Mouse (Mus musculus) c-Kit-positive CD71-negative TER-119-negative erythroid progenitor cells, embryonic 14.5 days (primary cell): ENCODE data around the gene Ispd.

Source experiments
- DNase-seq: peaks from one replicate; pipeline ENCODE4 v3.0.0-alpha.2; 2013; ENCODE audit warnings: low read depth

Gene Ispd

DNA sequence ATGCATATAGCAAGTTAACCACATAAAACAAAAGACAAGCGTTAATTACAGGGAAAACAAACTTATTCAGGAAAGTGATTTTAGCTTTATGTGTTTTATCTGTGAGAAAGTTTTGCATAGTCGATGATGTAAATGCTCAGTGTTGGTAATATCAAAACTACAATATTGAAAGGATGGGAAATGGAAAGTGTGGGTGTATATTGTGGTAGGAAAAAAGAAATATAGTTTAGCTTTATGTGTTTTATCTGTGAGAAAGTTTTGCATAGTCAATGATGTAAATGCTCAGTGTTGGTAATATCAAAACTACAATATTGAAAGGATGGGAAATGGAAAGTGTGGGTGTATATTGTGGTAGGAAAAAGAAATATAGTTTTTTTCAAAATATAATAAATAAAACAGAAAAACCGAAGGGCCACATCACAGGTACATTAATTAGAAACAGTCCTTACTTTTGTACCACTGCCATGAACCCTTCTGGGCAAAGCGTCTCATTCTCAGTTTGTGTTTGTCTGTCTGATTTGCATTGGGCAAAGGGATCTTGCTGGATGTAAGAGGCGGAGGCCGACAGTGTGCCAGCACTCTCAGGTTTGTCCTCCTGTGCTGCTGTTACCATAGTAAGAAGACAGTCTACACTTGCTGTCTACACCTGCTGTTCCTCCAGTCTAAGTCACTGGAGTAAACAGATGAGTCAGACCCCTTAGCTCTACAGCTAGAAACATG, 87.2 kb downstream of the Ispd start:
- no peak for DNase-seq

DNA sequence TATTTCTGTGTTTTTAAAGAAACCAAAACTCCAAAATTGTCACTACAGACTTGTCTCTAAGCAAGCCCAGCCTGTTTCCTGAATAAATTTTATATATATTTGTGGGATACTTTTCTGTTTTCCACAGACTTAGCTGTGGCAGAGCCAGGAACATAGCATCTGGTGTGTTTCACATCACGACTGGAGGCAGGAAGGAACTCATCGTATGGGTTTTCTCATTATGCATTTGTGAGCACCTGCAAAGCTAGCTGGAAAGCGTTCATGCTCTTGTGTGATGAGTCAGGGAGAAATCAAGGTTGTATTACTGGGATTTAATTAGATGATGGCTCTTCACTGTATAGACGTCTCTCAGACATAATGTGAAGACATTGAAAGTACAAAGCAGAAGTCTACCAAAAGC, 90.2 kb downstream of the Ispd start:
- DNase-seq, result no peak

DNA sequence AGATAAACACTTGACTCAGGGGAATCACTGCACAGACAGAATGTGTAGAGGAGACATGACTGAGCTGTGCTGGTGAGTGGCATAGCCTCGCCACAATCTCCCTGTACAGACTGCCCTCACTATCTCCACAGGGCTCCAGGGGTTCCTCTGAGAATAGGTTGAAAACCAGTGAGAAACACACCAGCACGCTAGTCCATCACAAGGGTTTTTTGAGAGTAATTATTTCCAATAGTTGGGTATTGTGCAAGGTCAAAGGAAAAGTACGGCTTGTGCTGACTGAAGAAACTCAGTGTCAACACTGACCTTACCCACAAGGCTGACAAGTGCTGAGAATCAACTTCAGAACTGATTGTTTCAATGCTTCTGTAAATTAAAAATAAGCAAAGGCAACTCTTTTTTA, 92.9 kb downstream of the Ispd start:
- no peak for DNase-seq

DNA sequence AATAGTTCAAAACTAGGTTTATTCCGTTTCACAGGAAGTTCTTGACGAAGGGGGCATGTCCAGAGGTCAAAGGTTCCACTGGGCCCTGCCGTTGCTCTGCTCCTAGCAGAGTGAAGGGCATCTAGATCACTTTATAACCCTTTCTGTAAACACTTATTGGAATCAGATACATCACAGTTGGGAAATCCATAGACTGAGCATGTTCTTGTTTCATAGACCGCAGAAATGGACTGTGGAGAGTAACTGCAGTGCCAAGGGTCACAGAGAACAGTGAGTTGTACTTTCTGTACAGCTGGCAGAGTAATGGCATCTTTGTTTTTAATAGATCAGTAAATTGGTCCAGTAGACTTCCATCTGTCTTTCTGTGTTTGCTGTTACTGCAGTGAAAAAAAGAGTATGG, 94.0 kb downstream of the Ispd start:
- DNase-seq, result no peak

DNA sequence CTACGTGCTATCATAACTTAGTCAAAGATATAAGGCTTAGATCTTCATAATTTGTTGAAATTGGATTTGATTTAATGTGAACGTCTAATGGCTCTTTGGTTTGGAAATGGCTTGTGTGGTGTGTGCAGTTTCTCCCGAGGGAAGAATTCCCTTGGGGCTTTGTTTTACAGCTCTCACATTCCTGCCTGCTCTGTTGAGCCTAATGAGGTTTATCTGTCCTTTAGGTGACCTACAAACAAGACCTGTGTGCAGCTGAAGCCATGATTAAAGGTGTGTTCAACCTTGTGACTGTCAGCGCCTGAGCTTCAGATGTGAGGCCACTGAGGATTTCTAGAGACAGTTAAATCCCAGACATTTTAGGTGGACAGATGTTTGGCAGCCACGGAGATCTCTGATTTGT, 95.2 kb downstream of the Ispd start:
- DNase-seq, result no peak

DNA sequence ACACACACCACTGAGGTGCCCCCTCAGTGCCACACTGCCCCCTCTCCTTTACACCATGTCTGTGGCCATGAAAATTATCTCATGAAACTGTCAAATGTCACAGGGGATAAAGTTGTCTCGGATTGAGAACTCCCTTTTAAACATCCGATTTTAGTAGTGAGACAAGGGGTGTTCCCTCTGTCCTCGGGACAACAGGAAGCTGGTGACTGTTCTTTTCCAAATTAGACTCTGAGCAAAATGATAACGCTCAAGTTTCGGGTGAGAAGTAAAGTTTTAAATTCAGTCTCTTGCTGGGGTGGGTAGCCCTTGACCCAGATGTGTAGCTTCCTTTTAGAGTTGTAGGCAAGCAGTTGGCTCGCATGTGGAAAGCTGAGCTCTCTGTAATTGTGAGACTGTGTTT, 96.3 kb downstream of the Ispd start:
- DNase-seq, result no peak

DNA sequence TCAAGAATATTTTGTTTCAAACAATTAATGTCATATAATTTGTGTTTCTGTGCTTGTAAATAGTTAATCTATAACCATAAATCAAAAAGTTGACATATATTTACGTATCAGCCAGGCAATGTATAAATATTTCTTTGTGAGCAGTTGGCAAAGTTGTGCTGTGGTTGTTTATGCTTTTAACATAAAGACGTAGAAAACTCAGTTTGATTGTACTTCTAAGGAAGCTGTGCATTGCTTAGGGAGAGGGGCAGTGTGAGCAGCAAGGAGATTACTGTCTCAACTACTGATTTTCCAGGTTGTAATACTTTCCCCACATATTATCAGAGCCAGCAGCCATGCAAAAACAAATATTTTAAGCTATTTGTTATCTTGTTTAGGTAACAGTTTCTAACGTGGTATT, 96.7 kb downstream of the Ispd start:
- no peak for DNase-seq

DNA sequence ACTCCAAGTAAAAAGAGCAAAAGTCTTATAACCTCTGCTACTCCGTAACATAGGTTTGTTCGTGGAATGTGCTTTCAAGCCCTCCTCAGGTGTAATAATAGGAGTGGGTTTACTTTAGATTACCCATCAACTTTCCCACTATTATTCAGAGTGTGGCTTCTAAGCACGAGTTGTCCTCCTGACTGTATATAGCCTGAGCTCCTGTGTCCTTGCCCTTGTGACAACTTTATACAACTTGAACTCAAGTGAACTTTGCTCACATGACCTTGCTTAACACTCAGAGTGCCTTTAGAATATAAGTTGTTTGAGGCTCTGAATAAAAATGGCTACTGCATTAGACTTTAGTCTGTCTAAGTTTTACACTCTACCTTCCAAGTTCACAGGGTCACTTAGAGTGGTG, 100.5 kb downstream of the Ispd start:
- no peak for DNase-seq

DNA sequence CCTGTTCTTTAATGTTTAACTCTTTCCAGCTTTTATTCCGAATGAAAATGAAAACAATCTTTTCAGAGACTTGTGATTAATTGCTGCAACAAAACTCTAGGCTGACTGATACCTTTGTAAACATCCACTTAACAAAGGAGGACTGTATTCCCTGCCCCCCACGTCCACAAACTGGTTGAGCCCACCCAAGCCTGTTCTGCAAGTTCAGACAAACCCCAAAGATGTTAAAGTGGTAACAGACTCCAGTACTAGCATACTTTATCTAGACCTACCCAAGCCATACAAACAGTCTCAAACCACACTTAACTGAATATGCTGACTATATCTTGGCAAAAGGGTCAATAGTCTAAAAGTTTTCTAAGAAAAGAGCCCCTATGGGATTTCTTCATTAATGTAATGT, 102.1 kb downstream of the Ispd start:
- no peak for DNase-seq

DNA sequence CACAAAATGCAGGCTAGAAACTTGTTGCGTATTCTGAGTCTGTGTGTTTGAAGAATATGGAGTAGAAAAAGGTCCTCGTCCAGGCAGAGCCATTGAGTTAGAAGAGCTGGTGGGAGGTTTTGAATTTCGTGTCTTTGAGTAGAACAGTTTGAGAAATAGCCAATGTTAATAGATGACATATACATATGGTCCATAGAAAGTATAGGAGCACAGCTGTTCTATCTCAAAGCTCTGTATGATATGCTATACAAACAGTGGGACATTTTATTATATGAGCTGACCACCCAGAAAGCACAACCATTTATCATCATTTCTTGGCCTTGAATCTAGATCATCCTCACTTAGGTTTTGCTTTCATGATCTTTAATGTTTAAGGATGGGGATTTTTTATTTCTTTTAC, 116.3 kb downstream of the Ispd start:
- DNase-seq, result no peak

DNA sequence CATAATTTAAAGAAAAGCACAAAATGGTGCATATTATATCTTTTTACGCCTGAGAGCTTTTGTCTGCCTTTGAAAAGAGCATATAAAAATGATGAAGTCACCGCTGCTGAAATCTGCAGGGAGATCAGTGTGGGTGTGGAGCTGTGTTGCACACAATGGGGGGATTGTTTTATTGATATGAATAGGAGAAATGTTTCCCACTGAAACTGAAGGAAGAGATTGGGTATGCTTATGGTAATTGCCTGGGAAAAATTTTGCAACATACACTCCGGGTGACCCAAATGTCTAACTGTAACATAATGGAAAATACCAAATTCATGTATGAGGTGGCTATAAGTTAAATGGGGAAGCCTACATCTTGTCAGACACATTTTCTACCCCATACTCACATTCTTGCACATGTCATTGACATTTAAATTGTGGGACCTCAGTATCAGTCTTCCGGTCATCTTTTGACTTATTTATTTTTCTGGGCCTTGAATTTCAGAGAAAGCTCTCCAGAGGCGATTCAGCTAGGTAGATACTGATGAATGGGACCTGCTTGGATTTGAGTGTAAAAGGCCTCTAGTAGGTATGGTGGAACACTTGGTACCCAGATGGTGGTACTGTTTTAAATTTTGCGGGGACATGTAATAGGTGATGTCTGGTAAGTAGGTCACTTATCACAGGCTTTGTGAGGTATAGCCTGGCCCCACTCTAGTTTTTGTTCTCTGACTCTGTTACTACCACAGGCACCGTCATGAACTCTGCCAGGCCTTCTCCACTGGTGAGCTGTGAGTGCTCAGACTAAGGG, 126.1 kb downstream of the Ispd start:
- no peak for DNase-seq

DNA sequence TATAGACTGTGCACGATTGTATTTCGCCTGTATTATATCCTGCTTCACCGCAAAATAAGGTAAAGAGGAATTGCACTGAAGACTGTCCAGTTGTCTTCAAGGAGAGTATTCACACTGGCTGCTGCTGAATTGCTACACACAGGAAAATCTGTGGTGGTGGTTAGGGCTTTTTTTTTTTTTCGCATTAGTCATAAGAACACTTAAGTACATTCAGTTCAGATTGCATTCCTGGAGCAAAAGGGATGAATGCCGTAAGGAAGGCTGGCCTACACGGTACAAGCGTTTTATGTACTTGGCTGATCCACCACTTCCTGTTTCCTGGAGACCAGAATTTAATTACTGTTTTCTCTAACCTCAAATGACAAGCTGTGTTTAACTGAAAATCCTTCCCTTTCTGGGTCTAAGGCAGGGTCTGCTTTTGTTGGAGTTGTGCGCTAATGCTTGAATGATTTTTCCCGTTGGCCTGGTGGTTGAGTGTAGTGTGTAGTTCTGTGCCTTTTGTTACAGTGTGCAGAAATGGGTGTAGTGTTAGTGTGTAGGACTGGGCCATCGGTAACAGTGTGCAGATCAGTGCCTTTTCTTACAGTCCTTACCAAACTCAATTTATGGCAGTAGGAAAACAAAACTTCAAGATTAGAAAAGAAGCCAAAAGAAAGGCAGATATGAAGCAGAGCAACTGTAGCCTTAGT, 128.8 kb downstream of the Ispd start:
- DNase-seq, result no peak

DNA sequence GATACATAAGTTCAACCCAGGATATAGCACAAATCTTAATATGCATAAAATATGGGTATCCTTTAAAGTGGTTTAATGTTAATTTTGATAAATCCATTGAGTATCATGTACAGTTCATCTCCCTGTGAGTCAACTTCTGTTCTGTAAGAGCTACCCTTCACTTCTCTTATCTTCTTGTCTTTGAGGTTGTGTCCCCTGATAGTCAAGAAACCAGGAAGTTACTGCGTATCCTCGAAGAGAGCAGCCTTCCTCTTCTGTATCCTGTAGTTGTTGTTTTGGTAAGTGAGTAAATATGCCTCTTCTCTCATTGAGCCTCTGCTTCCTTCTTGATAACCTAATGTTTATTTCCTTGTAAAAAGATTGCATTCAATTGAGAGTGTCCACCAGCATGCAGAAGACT, 140.5 kb downstream of the Ispd start:
- no peak for DNase-seq

DNA sequence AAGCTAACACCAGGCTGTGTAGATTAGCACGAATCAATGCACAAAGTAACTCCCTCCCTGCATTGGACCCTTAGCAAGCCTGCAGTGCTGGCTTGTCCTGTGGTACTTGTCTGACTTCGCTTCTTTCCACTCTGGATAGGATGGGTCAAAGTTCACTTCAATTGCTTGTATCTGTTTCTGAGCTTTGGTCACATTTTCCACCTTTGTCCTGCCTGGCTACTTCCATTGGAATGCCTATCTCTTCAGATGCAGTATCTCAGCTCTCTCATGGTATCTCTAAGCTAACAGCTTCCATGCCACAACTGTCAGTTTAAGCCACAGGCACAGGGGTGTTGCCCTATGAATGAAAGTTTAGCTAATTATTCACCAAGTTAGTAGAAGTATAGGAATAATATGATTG, 142.3 kb downstream of the Ispd start:
- no peak for DNase-seq

DNA sequence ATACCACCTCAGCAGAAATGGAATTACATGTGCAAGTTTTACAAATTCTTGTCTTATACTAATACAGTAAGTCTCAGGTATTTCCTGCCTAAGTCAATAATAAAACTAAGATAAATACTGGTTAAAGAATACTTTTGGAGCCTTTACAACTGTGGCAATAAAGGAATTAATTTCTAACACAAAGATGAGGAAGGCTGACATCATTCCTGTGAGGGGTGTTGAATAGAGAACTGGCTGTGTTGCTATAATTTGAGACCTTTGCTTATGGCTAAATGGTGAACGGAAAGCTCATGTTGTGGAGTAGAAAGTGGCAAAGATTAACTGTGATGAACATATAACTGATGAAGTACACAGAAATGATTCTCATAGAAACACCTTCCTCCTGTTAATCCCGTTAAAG, 149.7 kb downstream of the Ispd start:
- no peak for DNase-seq

DNA sequence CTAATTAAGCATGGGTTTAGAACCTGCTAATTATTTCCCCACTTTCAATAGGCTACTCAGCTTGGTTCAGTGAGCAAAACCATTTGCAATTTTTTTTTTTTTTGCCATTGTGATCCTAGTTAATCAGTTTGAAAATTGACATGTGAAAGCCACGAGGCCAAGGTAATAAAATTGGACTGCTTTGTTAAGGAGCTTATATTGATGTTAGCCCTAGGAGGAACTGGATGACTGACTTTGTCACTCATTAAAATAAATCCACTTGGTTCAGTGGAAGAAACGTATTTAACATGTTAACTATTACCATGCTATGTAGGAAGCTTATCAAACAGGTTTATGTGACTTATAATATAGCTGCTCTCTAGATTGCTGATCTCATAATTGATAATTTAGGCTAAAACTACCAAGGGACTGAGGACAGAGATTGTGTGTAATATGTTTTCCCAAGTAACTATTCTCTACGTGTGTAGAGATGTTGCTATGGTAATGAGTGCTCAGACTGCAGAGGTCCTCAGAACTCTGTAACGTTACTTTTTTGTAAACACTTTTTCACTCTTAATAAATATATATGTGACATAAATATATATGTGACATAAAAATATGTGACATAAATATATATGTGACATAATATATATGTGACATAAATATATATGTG, 150.3 kb downstream of the Ispd start:
- DNase-seq, result no peak

DNA sequence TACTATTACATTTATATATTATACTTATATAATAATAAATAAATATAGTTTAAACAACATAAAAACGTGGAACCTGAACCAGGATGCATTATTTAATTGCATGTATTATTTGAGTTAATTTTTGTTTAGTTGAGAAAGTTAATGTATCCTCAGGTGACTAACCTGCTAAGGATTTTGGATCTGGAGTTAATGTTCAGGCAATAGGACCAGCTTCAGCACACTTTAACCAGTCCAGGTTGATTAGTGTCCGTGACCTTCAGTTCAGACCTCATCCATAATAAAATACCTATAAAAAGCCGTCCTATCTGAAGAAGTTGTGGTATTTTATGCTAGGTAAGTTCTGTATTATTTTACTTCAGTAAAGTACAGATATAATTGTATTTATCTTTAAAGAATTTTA, 151.3 kb downstream of the Ispd start:
- no peak for DNase-seq

DNA sequence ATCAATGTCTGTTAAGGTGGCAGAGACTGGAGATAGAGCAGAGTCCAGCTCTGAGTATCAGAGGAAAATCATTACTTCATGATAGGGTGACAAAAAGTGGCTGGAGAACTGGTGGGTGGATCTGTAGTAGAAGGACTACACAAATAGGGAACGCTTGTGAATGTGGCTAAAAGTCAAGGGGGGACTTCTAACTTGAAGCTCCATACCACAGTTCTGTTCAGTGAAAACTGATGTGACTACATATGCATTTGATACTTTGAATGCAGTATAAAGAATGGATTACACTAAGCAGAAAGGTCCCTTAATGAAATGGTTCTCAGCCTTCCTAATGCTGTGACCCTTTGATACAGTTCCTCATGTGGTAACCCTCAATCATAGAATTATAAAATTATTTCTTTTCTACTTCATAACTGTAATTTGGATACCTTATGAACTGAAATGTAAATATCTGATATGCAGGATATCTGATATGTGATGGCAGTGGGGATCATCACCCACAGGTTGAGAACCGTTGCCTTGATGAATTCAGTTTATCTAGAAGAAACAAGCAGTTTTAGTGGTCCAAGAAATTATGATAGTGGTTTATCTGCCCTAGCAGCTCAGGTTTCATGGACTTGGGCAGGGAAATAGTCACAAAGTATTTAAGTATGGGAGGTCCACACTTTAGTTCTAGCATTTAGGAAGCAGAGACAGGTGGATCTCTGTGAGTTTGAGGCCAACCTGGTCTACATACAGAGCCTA, 152.1 kb downstream of the Ispd start:
- no peak for DNase-seq

DNA sequence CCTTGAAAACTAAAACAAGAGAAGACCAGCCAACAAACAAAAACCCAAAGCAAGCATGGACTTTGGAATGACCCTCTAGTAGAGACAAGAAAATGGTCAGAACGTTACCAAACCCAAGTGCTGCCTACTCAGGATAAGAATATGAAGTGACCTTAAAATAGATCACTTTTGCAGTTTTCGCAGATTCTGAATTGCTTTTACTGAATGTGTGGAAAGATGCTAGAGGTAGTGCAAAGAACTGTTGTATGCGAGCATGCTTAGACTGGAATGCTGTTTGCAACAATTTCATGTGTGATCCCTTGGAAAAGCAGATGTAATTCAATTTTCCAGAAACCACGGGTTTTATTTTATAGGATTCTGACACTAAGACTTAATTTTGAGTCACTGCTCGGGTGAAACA, 153.3 kb downstream of the Ispd start:
- no peak for DNase-seq

DNA sequence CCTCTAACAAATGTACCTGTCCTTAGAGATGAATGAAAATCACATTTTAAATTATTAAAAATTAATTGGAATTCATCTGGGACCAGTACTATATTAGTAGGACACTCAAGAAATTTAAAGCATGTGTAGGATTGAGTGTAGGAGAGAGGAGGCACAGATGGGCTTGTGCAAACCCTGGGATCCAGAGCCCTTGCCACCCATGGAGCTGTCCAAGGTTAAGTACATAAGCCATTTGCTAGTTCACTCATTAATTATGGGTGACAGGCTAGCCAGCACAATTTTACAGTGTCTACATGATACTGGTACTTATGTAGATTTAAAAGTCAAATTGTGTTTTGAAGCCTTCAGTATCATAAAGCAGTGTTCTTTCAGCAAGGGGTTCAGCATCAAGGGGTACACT, 164.1 kb downstream of the Ispd start:
- no peak for DNase-seq

DNA sequence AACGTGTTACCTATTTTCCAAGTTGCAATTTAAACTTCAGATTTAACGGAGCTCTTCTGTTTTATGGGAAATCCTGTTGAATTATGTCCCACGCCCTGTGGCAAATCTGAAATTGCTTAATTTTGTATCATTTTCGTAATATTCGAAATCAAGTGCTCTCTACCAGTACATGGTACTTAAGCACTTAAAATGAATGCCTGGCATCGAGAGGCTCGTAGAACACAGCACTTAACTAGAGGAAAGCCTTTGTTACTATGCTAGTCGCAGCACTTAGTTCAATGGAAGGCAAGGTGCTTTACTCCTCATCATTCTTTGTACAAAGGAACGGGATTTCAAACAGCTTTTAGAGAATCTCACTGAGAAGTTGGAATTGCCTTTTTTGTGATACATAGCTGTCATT, 168.2 kb downstream of the Ispd start:
- no peak for DNase-seq

DNA sequence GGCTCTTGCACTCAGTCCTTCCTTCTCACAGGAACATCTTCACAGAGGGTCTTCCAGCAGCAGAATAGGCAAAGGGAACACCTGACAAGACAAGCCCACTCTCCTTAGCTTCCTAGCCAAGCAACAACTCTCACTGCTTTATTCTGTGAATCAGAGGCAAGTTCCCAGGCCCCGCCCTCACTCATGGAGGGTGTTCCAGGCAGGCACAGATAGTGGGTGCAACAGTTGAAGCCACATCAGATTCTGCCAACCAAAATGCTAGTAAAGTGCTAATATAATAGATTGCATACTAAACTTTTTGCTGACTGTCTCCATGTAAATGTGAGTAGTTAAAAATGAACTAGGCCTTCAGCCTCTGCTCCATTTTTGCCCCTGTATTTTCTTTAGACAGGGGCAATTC, 173.4 kb downstream of the Ispd start:
- no peak for DNase-seq
